Mouse (Mus musculus): ENCODE data around the gene Ptdss2.

Gene Ptdss2

GRCm38 (mm10) chr7:141122245-141122644 lies at the start of gene Ptdss2:
Gene Ptdss2, plus strand, starts transcription at chr7:141122382.
- peak; percentile 81 to 87 for DNase-seq

GRCm38 (mm10) chr7:141073782-141074181 lies 48.4 kb upstream of the Ptdss2 start:
- DNase-seq = no peak

GRCm38 (mm10) chr7:141077841-141078240 lies 44.3 kb upstream of the Ptdss2 start, which contains the start of gene Pkp3:
Gene Pkp3, plus strand, starts transcription at chr7:141078218.
- no peak for DNase-seq

GRCm38 (mm10) chr7:141078876-141079275 lies 43.3 kb upstream of the Ptdss2 start:
- no peak for DNase-seq

- peak; percentile 69 to 85 for DNase-seq
Measured at GRCm38 (mm10) chr7:141079481-141080449, 42.4 kb upstream of the Ptdss2 start.

- no peak for DNase-seq
Measured at GRCm38 (mm10) chr7:141087894-141088293, 34.3 kb upstream of the Ptdss2 start.

- no peak for DNase-seq
Measured at GRCm38 (mm10) chr7:141088473-141088872, 33.7 kb upstream of the Ptdss2 start.

- DNase-seq = peak in 1 of 2 experiments; percentile 35
Measured at GRCm38 (mm10) chr7:141090228-141090627, 32.0 kb upstream of the Ptdss2 start.

- peak; percentile 94 to 96 for DNase-seq
Measured at GRCm38 (mm10) chr7:141092051-141092735, 30.0 kb upstream of the Ptdss2 start.

- DNase-seq = peak; percentile 84 to 92
Measured at GRCm38 (mm10) chr7:141093950-141094349, 28.2 kb upstream of the Ptdss2 start.

GRCm38 (mm10) chr7:141094487-141095205 lies 27.5 kb upstream of the Ptdss2 start:
- DNase-seq = peak; percentile 78 to 92

GRCm38 (mm10) chr7:141096021-141096420 lies 26.2 kb upstream of the Ptdss2 start:
- DNase-seq = no peak

- DNase-seq = peak; percentile 68 to 88
Measured at GRCm38 (mm10) chr7:141096649-141097056, 25.5 kb upstream of the Ptdss2 start.

- no peak for DNase-seq
Measured at GRCm38 (mm10) chr7:141097177-141097576, 25.0 kb upstream of the Ptdss2 start.

GRCm38 (mm10) chr7:141099911-141100691 lies 22.1 kb upstream of the Ptdss2 start, which contains the start of gene Sigirr:
Gene Sigirr, minus strand, starts transcription at chr7:141100572.
- peak; percentile 68 to 84 for DNase-seq

GRCm38 (mm10) chr7:141103161-141103560 lies 19.0 kb upstream of the Ptdss2 start:
- no peak for DNase-seq

GRCm38 (mm10) chr7:141115874-141116273 lies 6.3 kb upstream of the Ptdss2 start:
- no peak for DNase-seq

GRCm38 (mm10) chr7:141117636-141118035 lies 4.5 kb upstream of the Ptdss2 start, which contains the start of gene Ano9:
Gene Ano9, minus strand, starts transcription at chr7:141117806.
- DNase-seq = peak; percentile 74 to 86

- DNase-seq = no peak
Measured at GRCm38 (mm10) chr7:141119487-141119886, 2.7 kb upstream of the Ptdss2 start.

GRCm38 (mm10) chr7:141120605-141121004 lies 1.6 kb upstream of the Ptdss2 start:
- DNase-seq = no peak

GRCm38 (mm10) chr7:141121051-141121531 lies 1.1 kb upstream of the Ptdss2 start:
- peak; percentile 80 to 92 for DNase-seq

Data from kidney, postnatal 25 days (tissue).